Mouse (Mus musculus) erythroblast, embryonic 14.5 days (primary cell): ENCODE data around the gene Pus1.

Experiments
- GATA1 ChIP-seq: IDR thresholded peaks from 2 replicates; pipeline ENCODE4 v1.6.1; 2012; ENCODE audit warnings: low read length, inconsistent platforms, mixed read lengths
- TAL1 ChIP-seq: IDR thresholded peaks from 3 replicates; pipeline ENCODE4 v1.6.1; 2012; ENCODE audit warnings: low read length, inconsistent platforms, mixed read lengths

- TF ChIP-seq GATA1 = no peak
- TF ChIP-seq TAL1 = no peak
Observed at GRCm38 (mm10) chr5:110770031-110770445, 10.4 kb downstream of the Pus1 start.
